Mouse (Mus musculus) lung, embryonic 14.5 days (tissue): ENCODE measurements at regions not wholly inside any gene's neighbourhood (a gene's known extent, or its start where the extent isn't known, plus 50 kb on each side); places are given as distances from the start of the nearest gene placed in this dataset.

Source experiments
- ATAC-seq: fragments of 200-750 bp; cut with Nextera tagmentation; 2 replicates; pipeline ENCODE4 v1.8.0; 2017; ENCODE audit warnings: mild to moderate bottlenecking, moderate TSS enrichment, moderate library complexity; ENCODE audit not compliant: insufficient read depth
- DNase-seq: peaks from one replicate; pipeline ENCODE4 v3.0.0-alpha.2; 2015
- H3K27ac ChIP-seq: fragments of 300-500 bp; sonication (generic); 2 replicates; pipeline ENCODE4 v1.5.1; 2014; ENCODE audit warnings: low read depth, mild to moderate bottlenecking, moderate library complexity
- H3K27me3 ChIP-seq: fragments of 300-500 bp; sonication (generic); 2 replicates; pipeline ENCODE4 v1.6.1; 2014; ENCODE audit warnings: low read length, control low read depth; ENCODE audit not compliant: insufficient read depth
- H3K36me3 ChIP-seq: fragments of 300-500 bp; sonication (generic); 2 replicates; pipeline ENCODE4 v1.6.1; 2014; ENCODE audit warnings: control low read depth; ENCODE audit not compliant: insufficient read depth
- H3K4me1 ChIP-seq: fragments of 300-500 bp; sonication (generic); 2 replicates; pipeline ENCODE4 v1.6.1; 2014; ENCODE audit warnings: antibody characterized with exemption, control low read depth; ENCODE audit not compliant: insufficient read depth
- H3K4me2 ChIP-seq: fragments of 300-500 bp; sonication (generic); 2 replicates; pipeline ENCODE4 v1.6.1; 2014; ENCODE audit warnings: mild to moderate bottlenecking
- H3K4me3 ChIP-seq: fragments of 300-500 bp; sonication (generic); 2 replicates; pipeline ENCODE4 v1.5.1; 2014; ENCODE audit warnings: low read depth, low read length
- H3K9ac ChIP-seq: fragments of 300-500 bp; sonication (generic); 2 replicates; pipeline ENCODE4 v1.6.1; 2014
- H3K9me3 ChIP-seq: fragments of 300-500 bp; sonication (generic); 2 replicates; pipeline ENCODE4 v1.6.1; 2016; ENCODE audit warnings: low read depth, low read length, control low read depth
- CTCF ChIP-seq: IDR thresholded peaks from 2 replicates; pipeline ENCODE4 v1.5.1; 2016; ENCODE audit warnings: antibody characterized with exemption, low read depth
- WGBS: fragments of 180-500 bp; shearing (Covaris S2); extraction: QIAGEN DNeasy Blood & Tissue Kit; methylation state at CpG from one replicate; pipeline ENCODE4 v1.1.7; 2014; 5-methylcytosine and 5-hydroxymethylcytosine counted together

DNA sequence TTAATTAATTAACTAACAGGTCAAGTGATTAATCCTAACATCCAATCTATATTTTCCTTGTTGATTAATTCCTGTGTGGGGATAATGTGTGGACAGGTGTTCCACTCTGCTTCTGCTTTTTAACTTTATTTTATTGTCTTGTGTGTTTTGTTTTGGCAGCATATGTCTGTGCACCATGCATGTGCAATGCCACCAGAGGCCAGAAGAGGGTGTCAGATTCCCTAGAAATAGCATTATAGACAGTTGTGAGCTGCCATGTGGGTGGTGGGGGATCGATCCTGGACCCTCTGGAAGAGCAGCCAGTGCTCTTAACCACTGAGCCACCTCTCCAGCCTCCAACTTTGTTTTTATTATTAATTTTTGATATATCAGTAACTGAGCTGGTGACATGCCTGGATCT, 65.6 kb downstream of the En1 start:
- Histone ChIP-seq H3K27ac (no peak overlapping the region), H3K9me3 (no peaks in the 10 kb centered on the region), H3K4me1 (no peaks in the 10 kb centered on the region), H3K27me3 (no peaks in the 10 kb centered on the region), H3K9ac (no peak overlapping the region), H3K36me3 (no peaks in the 10 kb centered on the region), H3K4me2 (no peak overlapping the region), H3K4me3 (no peak overlapping the region)
- DNase-seq (no peak), ATAC-seq (no peak)
- no peak for TF ChIP-seq CTCF
- 79% methylated on average over 1 of the region's 1 CpGs for WGBS

DNA sequence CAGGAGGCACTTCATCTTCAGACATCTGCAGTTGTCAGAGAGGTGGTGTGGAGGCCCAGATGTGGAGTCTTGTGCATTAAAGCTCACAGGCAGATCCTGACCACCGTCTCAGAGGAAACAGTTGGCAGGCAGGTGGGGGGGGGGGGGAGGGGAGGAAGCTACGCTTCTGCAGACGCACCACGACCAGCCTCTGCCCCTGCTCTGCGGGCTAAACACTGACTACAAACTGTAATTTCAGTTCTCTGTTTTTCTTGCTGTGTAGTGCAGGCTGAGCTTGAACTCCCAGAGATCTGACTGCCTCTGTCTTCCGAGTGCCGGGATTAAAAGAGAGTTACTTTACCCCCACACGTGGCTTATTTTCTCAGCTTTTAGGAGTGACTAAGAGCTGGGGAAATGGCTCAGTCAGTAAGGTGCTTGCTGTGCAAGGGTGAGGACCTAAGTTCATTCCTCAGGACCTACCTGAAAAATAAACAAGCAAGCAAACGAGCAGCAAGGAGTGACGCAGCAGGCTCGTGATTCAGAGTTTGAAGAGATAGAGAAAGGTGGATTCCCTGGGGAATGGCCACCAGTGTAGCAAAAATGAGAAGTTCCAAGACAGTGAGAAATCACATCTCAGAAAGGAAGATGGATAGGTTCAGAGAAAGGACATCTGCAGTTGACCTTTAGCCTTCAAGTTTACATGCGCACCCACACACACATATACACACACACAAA, 81.5 kb downstream of the En1 start:
- Histone ChIP-seq H3K27ac (no peak overlapping the region), H3K9ac (no peak overlapping the region), H3K27me3 (no peaks in the 10 kb centered on the region), H3K36me3 (no peaks in the 10 kb centered on the region), H3K4me3 (no peak overlapping the region), H3K4me2 (no peak overlapping the region), H3K9me3 (no peaks in the 10 kb centered on the region), H3K4me1 (no peaks in the 10 kb centered on the region)
- no peak for DNase-seq
- WGBS: 43% methylated on average over 12 of the region's 12 CpGs
- ATAC-seq: no peak
- TF ChIP-seq CTCF: no peak

DNA sequence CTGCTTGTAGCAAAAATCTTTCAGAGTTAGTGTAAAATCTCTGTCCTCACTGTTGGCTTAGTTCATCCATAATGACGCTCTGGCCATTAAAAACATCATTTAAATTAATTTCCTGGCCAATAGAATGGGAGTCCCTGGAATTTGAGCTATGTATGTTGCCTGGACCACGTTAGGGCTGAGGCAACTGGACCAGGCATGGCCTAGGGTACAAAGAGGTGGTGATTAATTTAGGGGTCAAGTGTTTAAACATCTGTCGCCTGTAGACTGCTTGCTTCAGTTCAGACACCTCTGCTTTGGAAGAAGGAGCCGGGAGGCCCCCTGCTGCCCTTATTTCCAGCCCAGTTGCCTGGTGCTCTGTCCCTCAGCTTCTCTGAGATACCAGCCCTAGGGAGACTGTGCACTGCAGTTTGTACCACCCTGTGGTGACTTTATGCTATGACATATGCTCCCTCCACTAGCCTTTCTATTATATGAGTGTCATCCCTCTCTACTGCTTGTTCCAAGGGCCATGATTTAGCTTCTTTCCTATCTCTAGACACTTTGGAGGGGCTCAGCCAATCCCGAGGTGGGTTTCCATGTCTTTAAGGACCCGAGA, 83.5 kb downstream of the En1 start:
- Histone ChIP-seq H3K4me3 (no peak overlapping the region), H3K27me3 (no peaks in the 10 kb centered on the region), H3K4me2 (no peak overlapping the region), H3K27ac (no peak overlapping the region), H3K36me3 (no peaks in the 10 kb centered on the region), H3K9me3 (no peaks in the 10 kb centered on the region), H3K4me1 (no peaks in the 10 kb centered on the region), H3K9ac (no peak overlapping the region)
- 35% methylated on average over 6 of the region's 6 CpGs for whole genome bisulfite sequencing
- ATAC-seq (0 out of 2 replicates have a peak, but pooled peaks have one; percentile 11), DNase-seq (peak; percentile 26)
- peak; percentile 51 for TF ChIP-seq CTCF

DNA sequence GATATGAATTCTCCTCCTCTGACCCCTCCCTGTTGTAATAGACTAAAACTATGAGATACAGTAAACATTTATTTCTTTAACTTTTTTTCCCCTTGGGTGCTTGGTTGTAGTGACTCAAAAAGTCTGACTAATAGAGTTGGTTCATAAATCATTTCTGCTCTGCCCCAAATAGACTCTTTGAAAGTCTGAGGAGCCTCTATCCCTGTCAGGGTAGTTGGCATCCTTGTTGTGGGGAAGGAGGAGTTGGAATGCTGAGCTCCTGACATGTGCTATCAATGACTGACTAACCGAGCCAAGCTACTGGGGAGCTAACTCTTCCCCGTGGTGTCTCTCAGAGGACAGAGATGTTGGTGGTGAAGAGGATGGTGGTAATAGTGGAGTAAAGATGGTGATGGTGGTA, 89.4 kb downstream of the En1 start:
- no peak overlapping the region for H3K9ac ChIP-seq
- H3K27me3 ChIP-seq: no peaks in the 10 kb centered on the region
- H3K4me3 ChIP-seq: no peak overlapping the region
- no peak for TF ChIP-seq CTCF
- H3K4me1 ChIP-seq: no peaks in the 10 kb centered on the region
- 80% methylated on average over 2 of the region's 2 CpGs for WGBS
- DNase-seq (no peak), ATAC-seq (no peak)
- H3K4me2 ChIP-seq: no peak overlapping the region
- H3K9me3 ChIP-seq: no peaks in the 10 kb centered on the region
- no peaks in the 10 kb centered on the region for H3K36me3 ChIP-seq
- H3K27ac ChIP-seq: no peak overlapping the region

DNA sequence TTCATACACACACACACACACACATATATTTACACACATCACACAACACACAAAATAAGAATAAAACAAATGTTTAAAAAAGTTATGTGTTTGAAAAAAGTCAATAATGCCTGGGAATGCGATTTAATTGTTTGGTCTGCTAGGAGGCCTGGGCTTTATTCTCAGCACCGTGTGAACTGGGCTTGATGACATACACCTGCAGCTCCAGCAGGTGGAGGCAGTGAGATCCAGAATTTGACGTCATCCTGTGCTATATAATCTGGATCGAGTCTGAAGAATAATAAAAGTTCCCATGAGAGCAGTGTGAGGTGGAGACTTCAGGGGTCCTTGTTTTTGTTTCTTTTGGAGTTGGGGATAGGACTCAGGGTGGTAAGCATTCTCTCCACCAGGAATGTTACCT, 96.0 kb downstream of the En1 start:
- DNase-seq (no peak), ATAC-seq (no peak)
- H3K4me2 ChIP-seq: no peak overlapping the region
- no peaks in the 10 kb centered on the region for H3K27me3 ChIP-seq
- no peak overlapping the region for H3K4me3 ChIP-seq
- H3K9ac ChIP-seq: no peak overlapping the region
- TF ChIP-seq CTCF: 0 out of 2 replicates have a peak, but pooled peaks have one; percentile 13
- no peak overlapping the region for H3K27ac ChIP-seq
- 66% methylated on average over 4 of the region's 4 CpGs for WGBS
- no peaks in the 10 kb centered on the region for H3K9me3 ChIP-seq
- H3K36me3 ChIP-seq: no peaks in the 10 kb centered on the region
- H3K4me1 ChIP-seq: no peaks in the 10 kb centered on the region

DNA sequence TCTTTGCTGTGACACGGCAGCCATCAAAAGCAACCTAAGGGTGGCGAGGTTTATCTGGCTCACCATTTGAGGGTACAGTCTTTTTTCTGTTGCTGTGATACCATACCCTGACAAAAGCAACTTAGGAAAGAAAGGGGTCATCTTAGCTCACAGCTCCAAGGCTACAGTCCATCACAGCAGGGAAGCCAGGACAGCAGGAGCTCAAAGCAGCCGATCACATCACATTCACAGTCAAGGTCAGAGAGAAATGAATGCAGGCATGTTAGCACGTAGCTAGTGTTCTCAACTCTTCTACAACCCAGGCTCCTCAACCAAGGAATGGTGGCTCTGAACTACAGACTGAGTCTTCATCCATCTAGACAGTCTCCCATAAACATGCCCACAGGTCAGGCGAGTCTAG, 102.0 kb downstream of the En1 start:
- Histone ChIP-seq H3K27me3 (no peaks in the 10 kb centered on the region), H3K4me2 (no peak overlapping the region), H3K4me1 (no peaks in the 10 kb centered on the region), H3K36me3 (no peaks in the 10 kb centered on the region), H3K9me3 (no peaks in the 10 kb centered on the region), H3K27ac (no peak overlapping the region), H3K4me3 (no peak overlapping the region), H3K9ac (no peak overlapping the region)
- DNase-seq (no peak), ATAC-seq (no peak)
- 62% methylated on average over 5 of the region's 5 CpGs for WGBS
- no peak for TF ChIP-seq CTCF

DNA sequence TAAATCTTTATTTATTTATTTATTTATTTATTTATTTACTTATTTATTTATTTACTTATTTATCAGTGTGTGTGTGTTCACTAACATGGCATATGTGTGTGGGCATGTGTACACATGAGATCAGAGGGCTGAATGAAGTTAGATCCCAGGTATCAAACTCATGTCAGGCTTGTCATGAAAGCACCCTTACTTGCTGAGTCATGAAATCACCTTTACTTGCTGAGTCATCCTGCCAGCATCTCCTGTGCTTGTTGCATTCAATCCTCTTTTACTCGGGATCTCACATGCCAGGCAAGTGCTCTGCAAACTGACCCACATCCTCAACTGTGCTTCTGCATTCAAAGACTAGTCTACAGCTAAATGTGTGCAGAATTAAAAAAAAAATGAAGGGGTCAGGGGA, 103.8 kb downstream of the En1 start:
- Histone ChIP-seq H3K9ac (no peak overlapping the region), H3K4me2 (no peak overlapping the region), H3K9me3 (no peaks in the 10 kb centered on the region), H3K4me1 (no peaks in the 10 kb centered on the region), H3K27me3 (no peaks in the 10 kb centered on the region), H3K36me3 (no peaks in the 10 kb centered on the region), H3K4me3 (no peak overlapping the region), H3K27ac (no peak overlapping the region)
- 47% methylated on average over 1 of the region's 1 CpGs for WGBS
- DNase-seq (no peak), ATAC-seq (no peak)
- TF ChIP-seq CTCF: no peak
